Mouse (Mus musculus) liver, embryonic 14.5 days (tissue): ENCODE results near the gene Dlx5.

Experiments
- CTCF ChIP-seq: IDR thresholded peaks from 2 replicates; pipeline ENCODE4 v1.5.1; 2016; ENCODE audit warnings: antibody characterized with exemption, low read depth, control low read depth
- EP300 ChIP-seq: IDR thresholded peaks from 2 replicates; pipeline ENCODE4 v1.6.1; 2016; ENCODE audit warnings: antibody characterized with exemption, low read depth

- TF ChIP-seq CTCF (no peak), EP300 (no peak)
Measured at GRCm38 (mm10) chr6:6855746-6856185, 26.1 kb downstream of the Dlx5 start.
